Mouse (Mus musculus) CH12.LX (cell line): ENCODE data around the gene Rap2b. TPM values are rescaled to one million over a fixed set of nuclear protein-coding genes. Genes with fewer than 3 reads are reported as not detected.

Source experiments
- DNase-seq: peaks from one replicate; pipeline ENCODE4 v3.0.0-alpha.2; 2013; ENCODE audit errors: extremely low read depth
- H3K27ac ChIP-seq: 2 replicates; pipeline ENCODE4 v1.5.1; 2012; ENCODE audit warnings: low read depth, mild to moderate bottlenecking, control low read depth, moderate library complexity; ENCODE audit not compliant: insufficient read depth
- H3K27me3 ChIP-seq: replicated peaks from 2 replicates; pipeline ENCODE3; 2012; ENCODE audit warnings: inconsistent platforms
- H3K36me3 ChIP-seq, 2 experiments: replicated peaks in 1 of 2; 2 replicates each; pipeline versions ENCODE3 to v1.6.1; 2012; ENCODE audit warnings: inconsistent platforms in 1 of 2, low read length in 1 of 2, mild to moderate bottlenecking in 1 of 2, mixed read lengths in 1 of 2, moderate library complexity in 1 of 2; ENCODE audit not compliant: control insufficient read depth in 1 of 2, insufficient read depth in 1 of 2
- H3K4me1 ChIP-seq, 2 experiments: 2 replicates each; pipeline ENCODE4 v1.6.1; 2012; ENCODE audit warnings: inconsistent platforms in 1 of 2, moderate library complexity in 1 of 2; ENCODE audit not compliant: insufficient read depth in 2 of 2, control insufficient read depth in 1 of 2
- H3K4me2 ChIP-seq: 2 replicates; pipeline ENCODE4 v1.6.1; 2012; ENCODE audit warnings: low read depth, mild to moderate bottlenecking, control low read depth; ENCODE audit not compliant: poor library complexity, insufficient read depth, severe bottlenecking
- H3K4me3 ChIP-seq, 3 experiments: fragments of 150-350 bp in 1 of 3; sonication (generic) in 1 of 3; replicated peaks in 1 of 3; 2 replicates each; pipeline versions ENCODE3 to v1.5.1; 2011 to 2012; ENCODE audit warnings: low read depth in 2 of 3, low read length in 2 of 3, mild to moderate bottlenecking in 2 of 3, moderate library complexity in 2 of 3, control low read depth in 1 of 3, improper control_type of control experiment in 1 of 3, inconsistent platforms in 1 of 3, mixed read lengths in 1 of 3; ENCODE audit not compliant: poor library complexity in 1 of 3
- H3K79me2 ChIP-seq: replicated peaks from 2 replicates; pipeline ENCODE4 v1.6.1; 2012; ENCODE audit warnings: mild to moderate bottlenecking, moderate library complexity; ENCODE audit not compliant: control insufficient read depth, poor library complexity, insufficient read depth, severe bottlenecking; ENCODE audit errors: extremely low read depth
- H3K9ac ChIP-seq: 2 replicates; pipeline ENCODE4 v1.6.1; 2012; ENCODE audit warnings: low read depth, mild to moderate bottlenecking, control low read depth, moderate library complexity; ENCODE audit not compliant: insufficient read depth
- H3K9me3 ChIP-seq: replicated peaks from 2 replicates; pipeline ENCODE3; 2012; ENCODE audit warnings: low read length, inconsistent platforms, mixed read lengths
- CHD1 ChIP-seq: IDR thresholded peaks from 2 replicates; pipeline ENCODE4 v1.6.1; 2012; ENCODE audit warnings: low read depth, low read length, improper control_type of control experiment, inconsistent platforms
- CHD2 ChIP-seq: IDR thresholded peaks from 2 replicates; pipeline ENCODE4 v1.6.1; 2011; ENCODE audit warnings: low read length, improper control_type of control experiment
- E2F4 ChIP-seq: IDR thresholded peaks from 2 replicates; pipeline ENCODE4 v1.6.1; 2011; ENCODE audit warnings: low read depth, low read length, improper control_type of control experiment; ENCODE audit not compliant: insufficient replicate concordance
- EP300 ChIP-seq: IDR thresholded peaks from 2 replicates; pipeline ENCODE4 v1.6.1; 2011; ENCODE audit warnings: low read length, improper control_type of control experiment
- ETS1 ChIP-seq: conservative IDR thresholded peaks from 2 replicates; pipeline ENCODE4 v1.6.1; 2012; ENCODE audit warnings: low read depth, mild to moderate bottlenecking, inconsistent platforms, low read length, improper control_type of control experiment, moderate library complexity
- IRF4 ChIP-seq: IDR thresholded peaks from 2 replicates; pipeline ENCODE4 v1.6.1; 2014; ENCODE audit warnings: low read depth, mild to moderate bottlenecking, inconsistent platforms, low read length, improper control_type of control experiment
- KAT2A ChIP-seq: IDR thresholded peaks from 2 replicates; pipeline ENCODE4 v1.6.1; 2012; ENCODE audit warnings: low read length, improper control_type of control experiment, inconsistent platforms; ENCODE audit not compliant: insufficient replicate concordance
- MAZ ChIP-seq: IDR thresholded peaks from 2 replicates; pipeline ENCODE4 v1.6.1; 2012; ENCODE audit warnings: low read depth, mild to moderate bottlenecking, inconsistent platforms, low read length, improper control_type of control experiment, moderate library complexity
- MEF2A ChIP-seq: IDR thresholded peaks from 2 replicates; pipeline ENCODE4 v1.6.1; 2014; ENCODE audit warnings: low read depth, mild to moderate bottlenecking, inconsistent platforms, low read length, improper control_type of control experiment, borderline replicate concordance
- MYC ChIP-seq: IDR thresholded peaks from 2 replicates; pipeline ENCODE4 v1.6.1; 2011; ENCODE audit warnings: low read depth, mild to moderate bottlenecking, improper control_type of control experiment, low read length
- NELFE ChIP-seq: IDR thresholded peaks from 2 replicates; pipeline ENCODE4 v1.6.1; 2011; ENCODE audit warnings: low read depth, low read length, improper control_type of control experiment
- NRF1 ChIP-seq: IDR thresholded peaks from 2 replicates; pipeline ENCODE4 v1.6.1; 2014; ENCODE audit warnings: low read depth, mild to moderate bottlenecking, inconsistent platforms, low read length, improper control_type of control experiment, moderate library complexity
- PAX5 ChIP-seq: IDR thresholded peaks from 2 replicates; pipeline ENCODE4 v1.6.1; 2012; ENCODE audit warnings: low read length, inconsistent platforms, mixed read lengths
- POLR2AphosphoS2 ChIP-seq: IDR thresholded peaks from 2 replicates; pipeline ENCODE4 v1.6.1; 2011; ENCODE audit warnings: low read depth, low read length, improper control_type of control experiment
- RAD21 ChIP-seq: IDR thresholded peaks from 2 replicates; pipeline ENCODE4 v1.6.1; 2011; ENCODE audit warnings: low read depth, mild to moderate bottlenecking, low read length, improper control_type of control experiment, moderate library complexity
- RCOR1 ChIP-seq: conservative IDR thresholded peaks from 2 replicates; pipeline ENCODE4 v1.6.1; 2012; ENCODE audit warnings: low read depth, mild to moderate bottlenecking, inconsistent platforms, low read length, improper control_type of control experiment
- SIN3A ChIP-seq: IDR thresholded peaks from 2 replicates; pipeline ENCODE4 v1.6.1; 2012; ENCODE audit warnings: low read length, improper control_type of control experiment, inconsistent platforms
- SMC3 ChIP-seq: IDR thresholded peaks from 2 replicates; pipeline ENCODE4 v1.6.1; 2011; ENCODE audit warnings: low read depth, low read length, improper control_type of control experiment
- TBP ChIP-seq: conservative IDR thresholded peaks from 2 replicates; pipeline ENCODE4 v1.6.1; 2011; ENCODE audit warnings: low read depth, low read length, improper control_type of control experiment
- TCF12 ChIP-seq: IDR thresholded peaks from 2 replicates; pipeline ENCODE4 v1.6.1; 2014; ENCODE audit warnings: low read depth, mild to moderate bottlenecking, inconsistent platforms, low read length, improper control_type of control experiment
- UBTF ChIP-seq: IDR thresholded peaks from 2 replicates; pipeline ENCODE4 v1.6.1; 2012; ENCODE audit warnings: low read depth, mild to moderate bottlenecking, inconsistent platforms, low read length, improper control_type of control experiment, moderate library complexity
- ZKSCAN1 ChIP-seq: IDR thresholded peaks from 2 replicates; pipeline ENCODE4 v1.6.1; 2012; ENCODE audit warnings: low read depth, inconsistent platforms, low read length, improper control_type of control experiment, borderline replicate concordance
- ZMIZ1 ChIP-seq: IDR thresholded peaks from 2 replicates; pipeline ENCODE4 v1.6.1; 2012; ENCODE audit warnings: low read depth, mild to moderate bottlenecking, inconsistent platforms, low read length, improper control_type of control experiment
- ZNF384 ChIP-seq: IDR thresholded peaks from 2 replicates; pipeline ENCODE4 v1.6.1; 2012; ENCODE audit warnings: low read depth, low read length, improper control_type of control experiment, inconsistent platforms
- dilution Hi-C: fragments of 300-500 bp; cut with MboI; formaldehyde crosslinking; loops from 2 replicates; pipeline ENCODE4 v1.14.3; 2020; ENCODE audit warnings: low sequenced_read_pairs; ENCODE audit not compliant: extremely low pct_unique_long_range_greater_than_20kb, extremely low pct_ligation_motif_present
- in situ Hi-C: fragments of 300-500 bp; cut with MboI; formaldehyde crosslinking; loops from 3 replicates; pipeline ENCODE4 v1.14.3; 2019; ENCODE audit warnings: low sequenced_read_pairs, low pct_ligation_motif_present, low pct_unique_long_range_greater_than_20kb, mixed read lengths
- polyA plus RNA-seq: library from polyadenylated mRNA; unstranded; fragments of >175 nt; gene quantifications from 2 replicates; pipeline ENCODE4 v1.2.1, GENCODE M21; 2012; ENCODE audit warnings: low read depth; ENCODE audit not compliant: insufficient read length
- total RNA-seq, 2 experiments: library from RNA; depleted of rRNA; stranded (reverse); fragments of 300-350 nt in 1 of 2; fragments of >200 nt in 1 of 2; gene quantifications; 2 replicates each; pipeline ENCODE4 v1.2.3; 2012 to 2014

Gene Rap2b
- total and polyA plus RNA-seq, 3 experiments = not detected

DNA sequence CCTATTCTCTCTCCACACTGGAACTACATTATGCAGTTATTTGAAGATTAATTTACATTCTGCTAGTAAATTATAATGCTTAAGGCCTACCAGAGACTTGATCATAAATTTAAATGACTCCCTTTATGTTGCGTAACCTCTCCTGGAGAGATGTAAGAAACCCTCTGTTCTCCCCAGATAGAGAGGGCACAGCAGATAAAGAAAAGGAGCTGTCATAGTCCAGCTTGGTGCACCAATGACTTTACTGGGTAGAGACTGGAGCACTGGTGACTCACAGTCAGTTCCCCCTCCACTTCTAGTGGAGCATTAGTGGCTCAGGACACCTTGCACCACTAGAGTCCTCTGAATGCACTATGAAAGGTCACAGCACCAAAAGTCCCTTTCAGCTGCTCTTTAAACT lies 31.4 kb downstream of the Rap2b start:
- H3K4me2 ChIP-seq = no peak overlapping the region
- dilution Hi-C loops (no loop called here), in situ Hi-C loops (no loop called here)
- H3K4me3 ChIP-seq = no peak overlapping the region
- DNase-seq = no peak
- TF ChIP-seq UBTF = no peak
- TF ChIP-seq POLR2AphosphoS2 = no peak
- TF ChIP-seq E2F4 = no peak
- no peak for TF ChIP-seq ETS1
- TF ChIP-seq IRF4 = no peak
- no peak for TF ChIP-seq MEF2A
- TF ChIP-seq CHD1 = no peak
- no peak for TF ChIP-seq CHD2
- TF ChIP-seq KAT2A = no peak
- no peak for TF ChIP-seq NELFE
- TF ChIP-seq NRF1 = no peak
- TF ChIP-seq MAZ = no peak
- H3K4me1 ChIP-seq = no peaks in the 10 kb centered on the region
- no peaks in the 10 kb centered on the region for H3K27me3 ChIP-seq
- H3K27ac ChIP-seq = no peak overlapping the region
- H3K9me3 ChIP-seq = peaks cover 46% of the 10 kb centered on the region
- H3K79me2 ChIP-seq = no peaks in the 10 kb centered on the region
- no peaks in the 10 kb centered on the region for H3K36me3 ChIP-seq
- no peak overlapping the region for H3K9ac ChIP-seq

DNA sequence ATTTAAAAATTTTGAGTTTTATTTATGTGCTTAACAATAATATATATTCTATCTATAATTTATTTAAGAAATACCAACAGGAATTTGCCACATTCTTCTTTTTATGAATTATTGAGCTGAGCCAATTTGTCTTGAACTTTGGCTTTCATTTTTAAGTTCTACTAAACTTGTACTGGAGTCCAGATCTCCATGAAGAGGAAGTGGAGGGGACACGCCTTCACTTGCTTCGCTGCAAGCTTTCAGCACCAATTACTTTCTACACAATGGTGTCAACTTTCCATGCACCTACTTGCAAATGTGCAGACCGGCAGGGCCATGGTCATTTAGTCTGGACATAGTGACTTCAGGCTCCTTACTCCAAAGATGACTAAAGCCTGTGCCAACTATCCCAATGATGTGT lies 32.1 kb downstream of the Rap2b start:
- no peak for DNase-seq
- H3K4me1 ChIP-seq = no peaks in the 10 kb centered on the region
- no peak overlapping the region for H3K4me2 ChIP-seq
- in situ Hi-C loops = no loop called here
- no peaks in the 10 kb centered on the region for H3K36me3 ChIP-seq
- H3K27ac ChIP-seq = no peak overlapping the region
- no peak overlapping the region for H3K4me3 ChIP-seq
- H3K9me3 ChIP-seq = peaks cover 43% of the 10 kb centered on the region
- H3K79me2 ChIP-seq = no peaks in the 10 kb centered on the region
- no peak overlapping the region for H3K9ac ChIP-seq
- H3K27me3 ChIP-seq = no peaks in the 10 kb centered on the region
- TF ChIP-seq EP300 (no peak), RCOR1 (no peak), ZMIZ1 (no peak), SIN3A (no peak), ZKSCAN1 (no peak), UBTF (no peak), ZNF384 (no peak), NELFE (no peak), PAX5 (no peak), MYC (no peak), MEF2A (no peak), ETS1 (no peak), RAD21 (no peak), TCF12 (no peak), E2F4 (no peak), CHD2 (no peak), TBP (no peak), SMC3 (no peak)
- dilution Hi-C loops = no loop called here
